Mouse (Mus musculus): ENCODE measurements at regions not wholly inside any gene's neighbourhood (a gene's known extent, or its start where the extent isn't known, plus 50 kb on each side); places are given as distances from the start of the nearest gene placed in this dataset.

- no peaks in the 10 kb centered on the region for H3K36me3 ChIP-seq (ENCODE audit: control insufficient read depth, insufficient read depth, low read length)
- no peak overlapping the region for H3K4me3 ChIP-seq (ENCODE audit: low read depth, low read length)
- ATAC-seq, result no peak
- no peaks in the 10 kb centered on the region for H3K27me3 ChIP-seq (replicated peaks; ENCODE audit: control insufficient read depth, insufficient read depth, low read length)
- no peaks in the 10 kb centered on the region for H3K4me1 ChIP-seq (ENCODE audit: control insufficient read depth, insufficient read depth, low read length)
- no peak overlapping the region for H3K4me2 ChIP-seq (ENCODE audit: low read length)
- H3K9me3 ChIP-seq (replicated peaks; ENCODE audit: control insufficient read depth, low read length), result no peaks in the 10 kb centered on the region
- 90% methylated on average over 4 of the region's 4 CpGs for WGBS
- no peak for DNase-seq (ENCODE audit: low spot score)
- H3K27ac ChIP-seq (ENCODE audit: low read depth, low read length), result no peak overlapping the region
- H3K9ac ChIP-seq (ENCODE audit: low read length), result no peak overlapping the region
These were observed 2310.3 kb upstream of the Lrrc6 start for GRCm38 (mm10) chr15:68811041-68811440.

- Histone ChIP-seq H3K27ac (ENCODE audit: low read depth, low read length) (no peak overlapping the region), H3K9ac (ENCODE audit: low read length) (no peak overlapping the region), H3K36me3 (ENCODE audit: control insufficient read depth, insufficient read depth, low read length) (no peaks in the 10 kb centered on the region), H3K9me3 (replicated peaks; ENCODE audit: control insufficient read depth, low read length) (no peaks in the 10 kb centered on the region), H3K4me1 (ENCODE audit: control insufficient read depth, insufficient read depth, low read length) (no peaks in the 10 kb centered on the region), H3K27me3 (replicated peaks; ENCODE audit: control insufficient read depth, insufficient read depth, low read length) (no peaks in the 10 kb centered on the region), H3K4me3 (ENCODE audit: low read depth, low read length) (no peak overlapping the region), H3K4me2 (ENCODE audit: low read length) (no peak overlapping the region)
- DNase-seq (ENCODE audit: low spot score), result peak; percentile 37
- WGBS, result 85% methylated on average over 6 of the region's 6 CpGs
- peak; percentile 42; the same call in 1 of the 2 replicates for ATAC-seq
These were observed 2309.9 kb upstream of the Lrrc6 start for GRCm38 (mm10) chr15:68810593-68810992.

- H3K36me3 ChIP-seq (ENCODE audit: control insufficient read depth, insufficient read depth, low read length), result no peaks in the 10 kb centered on the region
- no peak overlapping the region for H3K9ac ChIP-seq (ENCODE audit: low read length)
- H3K4me1 ChIP-seq (ENCODE audit: control insufficient read depth, insufficient read depth, low read length), result no peaks in the 10 kb centered on the region
- H3K4me2 ChIP-seq (ENCODE audit: low read length), result no peak overlapping the region
- no peak for ATAC-seq
- DNase-seq (ENCODE audit: low spot score), result no peak
- no peak overlapping the region for H3K27ac ChIP-seq (ENCODE audit: low read depth, low read length)
- no peaks in the 10 kb centered on the region for H3K27me3 ChIP-seq (replicated peaks; ENCODE audit: control insufficient read depth, insufficient read depth, low read length)
- no peak overlapping the region for H3K4me3 ChIP-seq (ENCODE audit: low read depth, low read length)
- H3K9me3 ChIP-seq (replicated peaks; ENCODE audit: control insufficient read depth, low read length), result no peaks in the 10 kb centered on the region
- WGBS, result 95% methylated on average over 1 of the region's 1 CpGs
These were observed 2307.5 kb upstream of the Lrrc6 start for GRCm38 (mm10) chr15:68808175-68808574.

- no peaks in the 10 kb centered on the region for H3K9me3 ChIP-seq (replicated peaks; ENCODE audit: control insufficient read depth, low read length)
- 95% methylated on average over 1 of the region's 1 CpGs for WGBS
- ATAC-seq (no peak), DNase-seq (ENCODE audit: low spot score) (no peak)
- no peaks in the 10 kb centered on the region for H3K36me3 ChIP-seq (ENCODE audit: control insufficient read depth, insufficient read depth, low read length)
- H3K4me1 ChIP-seq (ENCODE audit: control insufficient read depth, insufficient read depth, low read length), result no peaks in the 10 kb centered on the region
- no peak overlapping the region for H3K4me3 ChIP-seq (ENCODE audit: low read depth, low read length)
- no peak overlapping the region for H3K27ac ChIP-seq (ENCODE audit: low read depth, low read length)
- no peak overlapping the region for H3K4me2 ChIP-seq (ENCODE audit: low read length)
- H3K9ac ChIP-seq (ENCODE audit: low read length), result no peak overlapping the region
- no peaks in the 10 kb centered on the region for H3K27me3 ChIP-seq (replicated peaks; ENCODE audit: control insufficient read depth, insufficient read depth, low read length)
These were observed 2303.5 kb upstream of the Lrrc6 start for GRCm38 (mm10) chr15:68804254-68804653.

- Histone ChIP-seq H3K36me3 (ENCODE audit: control insufficient read depth, insufficient read depth, low read length) (no peaks in the 10 kb centered on the region), H3K9ac (ENCODE audit: low read length) (no peak overlapping the region), H3K4me1 (ENCODE audit: control insufficient read depth, insufficient read depth, low read length) (no peaks in the 10 kb centered on the region), H3K4me2 (ENCODE audit: low read length) (no peak overlapping the region), H3K9me3 (replicated peaks; ENCODE audit: control insufficient read depth, low read length) (no peaks in the 10 kb centered on the region), H3K4me3 (ENCODE audit: low read depth, low read length) (no peak overlapping the region), H3K27ac (ENCODE audit: low read depth, low read length) (no peak overlapping the region), H3K27me3 (replicated peaks; ENCODE audit: control insufficient read depth, insufficient read depth, low read length) (no peaks in the 10 kb centered on the region)
- WGBS, result 85% methylated on average over 4 of the region's 4 CpGs
- ATAC-seq (no peak), DNase-seq (ENCODE audit: low spot score) (no peak)
These were observed 2301.1 kb upstream of the Lrrc6 start for GRCm38 (mm10) chr15:68801763-68802162.

GRCm38 (mm10) chr15:68797406-68797805 is 2296.7 kb upstream of the Lrrc6 start:
- WGBS, result 78% methylated on average over 2 of the region's 2 CpGs
- Histone ChIP-seq H3K4me3 (ENCODE audit: low read depth, low read length) (no peak overlapping the region), H3K36me3 (ENCODE audit: control insufficient read depth, insufficient read depth, low read length) (no peaks in the 10 kb centered on the region), H3K4me1 (ENCODE audit: control insufficient read depth, insufficient read depth, low read length) (no peaks in the 10 kb centered on the region), H3K27ac (ENCODE audit: low read depth, low read length) (no peak overlapping the region), H3K27me3 (replicated peaks; ENCODE audit: control insufficient read depth, insufficient read depth, low read length) (no peaks in the 10 kb centered on the region), H3K4me2 (ENCODE audit: low read length) (no peak overlapping the region), H3K9me3 (replicated peaks; ENCODE audit: control insufficient read depth, low read length) (no peaks in the 10 kb centered on the region), H3K9ac (ENCODE audit: low read length) (no peak overlapping the region)
- ATAC-seq (no peak), DNase-seq (ENCODE audit: low spot score) (peak; percentile 8)

GRCm38 (mm10) chr15:68795239-68795960 is 2294.7 kb upstream of the Lrrc6 start:
- no peaks in the 10 kb centered on the region for H3K4me1 ChIP-seq (ENCODE audit: control insufficient read depth, insufficient read depth, low read length)
- no peaks in the 10 kb centered on the region for H3K9me3 ChIP-seq (replicated peaks; ENCODE audit: control insufficient read depth, low read length)
- no peak overlapping the region for H3K4me2 ChIP-seq (ENCODE audit: low read length)
- no peaks in the 10 kb centered on the region for H3K36me3 ChIP-seq (ENCODE audit: control insufficient read depth, insufficient read depth, low read length)
- WGBS, result 61% methylated on average over 4 of the region's 4 CpGs
- H3K4me3 ChIP-seq (ENCODE audit: low read depth, low read length), result no peak overlapping the region
- no peak overlapping the region for H3K9ac ChIP-seq (ENCODE audit: low read length)
- H3K27ac ChIP-seq (ENCODE audit: low read depth, low read length), result no peak overlapping the region
- ATAC-seq, result no peak
- no peaks in the 10 kb centered on the region for H3K27me3 ChIP-seq (replicated peaks; ENCODE audit: control insufficient read depth, insufficient read depth, low read length)
- no peak for DNase-seq (ENCODE audit: low spot score)

- Histone ChIP-seq H3K4me2 (ENCODE audit: low read length) (no peak overlapping the region), H3K4me1 (ENCODE audit: control insufficient read depth, insufficient read depth, low read length) (no peaks in the 10 kb centered on the region), H3K36me3 (ENCODE audit: control insufficient read depth, insufficient read depth, low read length) (no peaks in the 10 kb centered on the region), H3K27me3 (replicated peaks; ENCODE audit: control insufficient read depth, insufficient read depth, low read length) (no peaks in the 10 kb centered on the region), H3K27ac (ENCODE audit: low read depth, low read length) (no peak overlapping the region), H3K4me3 (ENCODE audit: low read depth, low read length) (no peak overlapping the region), H3K9ac (ENCODE audit: low read length) (no peak overlapping the region), H3K9me3 (replicated peaks; ENCODE audit: control insufficient read depth, low read length) (no peaks in the 10 kb centered on the region)
- ATAC-seq (no peak), DNase-seq (ENCODE audit: low spot score) (no peak)
- WGBS, result 94% methylated on average over 1 of the region's 1 CpGs
These were observed 2259.2 kb upstream of the Lrrc6 start for GRCm38 (mm10) chr15:68759948-68760347.

GRCm38 (mm10) chr15:68755255-68755654 is 2254.5 kb upstream of the Lrrc6 start:
- Histone ChIP-seq H3K27ac (ENCODE audit: low read depth, low read length) (no peak overlapping the region), H3K9me3 (replicated peaks; ENCODE audit: control insufficient read depth, low read length) (no peaks in the 10 kb centered on the region), H3K36me3 (ENCODE audit: control insufficient read depth, insufficient read depth, low read length) (no peaks in the 10 kb centered on the region), H3K9ac (ENCODE audit: low read length) (no peak overlapping the region), H3K4me3 (ENCODE audit: low read depth, low read length) (no peak overlapping the region), H3K27me3 (replicated peaks; ENCODE audit: control insufficient read depth, insufficient read depth, low read length) (no peaks in the 10 kb centered on the region), H3K4me2 (ENCODE audit: low read length) (no peak overlapping the region), H3K4me1 (ENCODE audit: control insufficient read depth, insufficient read depth, low read length) (no peaks in the 10 kb centered on the region)
- DNase-seq (ENCODE audit: low spot score), result no peak
- no peak for ATAC-seq
- WGBS, result 92% methylated on average over 1 of the region's 1 CpGs
